Mouse (Mus musculus) neural tube, embryonic 14.5 days (tissue): ENCODE measurements around the gene Men1. TPM values are rescaled to one million over a fixed set of nuclear protein-coding genes. Genes with fewer than 3 reads are reported as not detected.

Source experiments
- ATAC-seq: fragments of 200-750 bp; cut with Nextera tagmentation; 2 replicates; pipeline ENCODE4 v1.8.0; 2017; ENCODE audit warnings: low read depth, mild to moderate bottlenecking, moderate TSS enrichment, moderate library complexity
- H3K27ac ChIP-seq: fragments of 300-500 bp; sonication (generic); 2 replicates; pipeline ENCODE4 v1.5.1; 2014; ENCODE audit warnings: low read depth, mild to moderate bottlenecking, control low read depth, low read length, moderate library complexity, mixed read lengths
- H3K27me3 ChIP-seq: fragments of 300-500 bp; sonication (generic); 2 replicates; pipeline ENCODE4 v1.6.1; 2014; ENCODE audit warnings: low read length; ENCODE audit not compliant: control insufficient read depth, insufficient read depth
- H3K36me3 ChIP-seq: fragments of 300-500 bp; sonication (generic); 2 replicates; pipeline ENCODE4 v1.6.1; 2014; ENCODE audit warnings: low read length, mixed read lengths; ENCODE audit not compliant: control insufficient read depth, insufficient read depth
- H3K4me1 ChIP-seq: fragments of 300-500 bp; sonication (generic); 2 replicates; pipeline ENCODE4 v1.6.1; 2014; ENCODE audit warnings: low read length; ENCODE audit not compliant: control insufficient read depth, insufficient read depth
- H3K4me2 ChIP-seq: fragments of 300-500 bp; sonication (generic); 2 replicates; pipeline ENCODE4 v1.6.1; 2014; ENCODE audit warnings: mild to moderate bottlenecking, low read depth, low read length, control low read depth
- H3K4me3 ChIP-seq: fragments of 300-500 bp; sonication (generic); 2 replicates; pipeline ENCODE4 v1.5.1; 2014; ENCODE audit warnings: low read depth, low read length, control low read depth, mixed read lengths
- H3K9ac ChIP-seq: fragments of 300-500 bp; sonication (generic); replicated peaks from 2 replicates; pipeline ENCODE4 v1.6.1; 2014; ENCODE audit warnings: low read depth, mild to moderate bottlenecking, control low read depth, low read length, mixed read lengths
- H3K9me3 ChIP-seq: fragments of 300-500 bp; sonication (generic); 2 replicates; pipeline ENCODE4 v1.6.1; 2016; ENCODE audit warnings: low read length; ENCODE audit not compliant: control insufficient read depth
- WGBS: fragments of 180-500 bp; shearing (Covaris S2); extraction: QIAGEN DNeasy Blood & Tissue Kit; methylation state at CpG from one replicate; pipeline ENCODE4 v1.1.7; 2014; 5-methylcytosine and 5-hydroxymethylcytosine counted together
- polyA plus RNA-seq: library from polyadenylated mRNA; unstranded; fragments of >200 nt; fragmentation: Nextera tagmentation; extraction: Ambion mirVana; gene quantifications from 2 replicates; pipeline ENCODE4 v1.2.1, GENCODE M21; 2014

The Men1 gene
- polyA plus RNA-seq, 1 experiment from 2014 or later = 36.8 TPM

DNA sequence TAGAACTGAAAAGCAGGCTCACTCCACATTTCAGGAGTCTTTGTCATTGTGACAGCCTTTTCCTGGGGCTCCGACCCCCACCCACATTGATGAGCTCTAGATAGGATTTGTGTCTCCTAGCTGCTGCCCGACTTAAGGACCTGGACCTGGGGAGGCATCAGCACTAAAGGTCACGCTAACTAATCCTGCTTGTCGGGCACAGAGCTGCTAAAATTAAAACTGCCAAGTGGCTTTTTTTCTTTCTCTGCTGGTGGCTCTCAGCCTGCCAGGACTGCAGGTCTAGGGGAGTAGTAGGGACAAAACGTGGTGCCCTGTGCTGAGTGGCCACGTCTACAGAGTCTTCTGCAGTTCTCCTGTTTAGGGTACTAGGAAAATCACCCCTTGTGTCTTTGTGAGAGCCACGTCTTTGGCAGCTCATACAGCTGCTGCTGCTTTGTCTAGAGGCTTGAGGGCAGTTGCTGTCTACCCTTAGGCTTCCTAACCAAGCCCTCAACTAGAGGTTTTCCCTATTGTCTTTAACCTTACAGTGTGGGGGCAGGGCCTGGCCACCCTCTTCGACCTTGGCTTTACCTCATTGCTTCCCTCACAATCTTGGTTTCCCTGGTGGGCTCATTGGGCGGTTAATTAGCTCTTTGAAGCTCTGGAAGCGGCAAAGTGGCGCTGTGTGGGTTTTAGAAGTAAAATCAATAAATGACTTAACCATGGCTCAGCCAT lies 42.7 kb downstream of the Men1 start:
- Histone ChIP-seq H3K9ac (no peak overlapping the region), H3K9me3 (no peaks in the 10 kb centered on the region), H3K27ac (0 out of 2 replicates have a peak overlapping the region, but pooled peaks have one; percentile 18), H3K36me3 (peaks cover 52% of the 10 kb centered on the region), H3K4me3 (no peak overlapping the region), H3K4me1 (no peaks in the 10 kb centered on the region), H3K4me2 (no peak overlapping the region), H3K27me3 (no peaks in the 10 kb centered on the region)
- 32% methylated on average over 11 of the region's 11 CpGs for WGBS
- ATAC-seq = peak; percentile 42; the same call in 1 of the 2 replicates

DNA sequence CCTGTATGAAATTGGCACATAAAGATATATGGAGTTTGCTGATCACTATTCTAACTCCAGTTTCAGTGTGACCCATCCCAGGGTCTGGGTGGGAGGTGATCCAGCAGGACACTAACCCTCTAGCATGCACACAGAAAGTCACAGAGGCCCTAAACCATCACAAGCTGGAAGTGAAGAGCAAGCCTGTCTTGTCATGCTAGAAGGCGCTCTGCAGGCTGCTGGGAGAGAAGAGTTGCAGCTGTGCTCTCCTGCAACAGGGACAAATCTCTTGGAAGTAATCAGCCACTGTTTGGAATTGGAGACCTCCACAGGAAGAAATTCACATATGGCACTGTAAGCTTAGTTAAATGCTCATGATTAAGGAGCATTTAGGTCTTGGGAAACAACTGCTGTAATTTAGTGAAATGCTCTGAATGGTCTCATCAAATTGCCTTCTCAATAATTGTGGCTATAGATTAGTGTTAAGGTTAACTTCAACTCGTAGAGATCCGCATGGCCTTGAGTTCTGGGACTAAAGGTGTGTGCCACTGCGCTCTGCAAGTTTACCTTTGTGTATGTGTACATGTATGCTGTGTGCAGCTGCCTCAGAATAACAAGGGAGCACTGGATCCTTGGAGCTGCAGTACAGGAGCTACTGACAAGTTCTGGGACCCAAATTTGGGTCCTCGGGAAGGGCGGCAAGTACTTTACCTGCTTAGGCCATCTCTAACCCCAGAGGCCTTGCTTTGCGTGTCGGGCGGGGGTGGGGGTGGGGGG lies 45.8 kb downstream of the Men1 start:
- peaks cover 22% of the 10 kb centered on the region for H3K36me3 ChIP-seq
- H3K4me3 ChIP-seq = no peak overlapping the region
- no peak overlapping the region; the same call in 1 of the 2 replicates for H3K27ac ChIP-seq
- H3K4me1 ChIP-seq = 0 out of 2 replicates have a peak, but pooled peaks cover 3% of the 10 kb centered on the region
- H3K9ac ChIP-seq = no peak overlapping the region
- H3K27me3 ChIP-seq = no peaks in the 10 kb centered on the region
- H3K4me2 ChIP-seq = no peak overlapping the region
- no peaks in the 10 kb centered on the region for H3K9me3 ChIP-seq
- no peak for ATAC-seq
- 93% methylated on average over 9 of the region's 9 CpGs for WGBS

GRCm38 (mm10) chr19:6381238-6381637 lies 46.5 kb downstream of the Men1 start:
- 95% methylated on average over 5 of the region's 5 CpGs for WGBS
- Histone ChIP-seq H3K4me2 (no peak overlapping the region), H3K9ac (no peak overlapping the region), H3K27me3 (no peaks in the 10 kb centered on the region), H3K4me3 (no peak overlapping the region), H3K36me3 (peaks cover 15% of the 10 kb centered on the region), H3K27ac (no peak overlapping the region), H3K9me3 (no peaks in the 10 kb centered on the region), H3K4me1 (0 out of 2 replicates have a peak, but pooled peaks cover 3% of the 10 kb centered on the region)
- no peak for ATAC-seq

- Histone ChIP-seq H3K36me3 (peaks cover 4% of the 10 kb centered on the region; the same call in 1 of the 2 replicates), H3K4me2 (no peak overlapping the region), H3K9me3 (no peaks in the 10 kb centered on the region), H3K9ac (0 out of 2 replicates have a peak overlapping the region, but pooled peaks have one; percentile 11), H3K4me3 (no peak overlapping the region), H3K27ac (no peak overlapping the region), H3K4me1 (0 out of 2 replicates have a peak, but pooled peaks cover 3% of the 10 kb centered on the region), H3K27me3 (no peaks in the 10 kb centered on the region)
- WGBS = 79% methylated on average over 4 of the region's 4 CpGs
- ATAC-seq = no peak
Observed at GRCm38 (mm10) chr19:6382323-6382924, 47.6 kb downstream of the Men1 start.

- Histone ChIP-seq H3K9ac (no peak overlapping the region), H3K27me3 (no peaks in the 10 kb centered on the region), H3K27ac (no peak overlapping the region), H3K4me2 (no peak overlapping the region), H3K4me3 (no peak overlapping the region), H3K9me3 (no peaks in the 10 kb centered on the region), H3K36me3 (no peaks in the 10 kb centered on the region), H3K4me1 (0 out of 2 replicates have a peak, but pooled peaks cover 3% of the 10 kb centered on the region)
- no peak for ATAC-seq
- 48% methylated on average over 5 of the region's 5 CpGs for WGBS
Observed at GRCm38 (mm10) chr19:6383470-6383869, 48.7 kb downstream of the Men1 start.

- 17% methylated on average over 7 of the region's 7 CpGs for WGBS
- Histone ChIP-seq H3K27me3 (no peaks in the 10 kb centered on the region), H3K36me3 (no peaks in the 10 kb centered on the region), H3K4me1 (0 out of 2 replicates have a peak, but pooled peaks cover 3% of the 10 kb centered on the region), H3K4me2 (no peak within 1 kb of the TSS), H3K4me3 (no peak within 1 kb of the TSS), H3K9me3 (no peaks in the 10 kb centered on the region), H3K27ac (no peak within 1 kb of the TSS), H3K9ac (no peak within 1 kb of the TSS)
- no peak for ATAC-seq
Observed at GRCm38 (mm10) chr19:6384128-6384527, 49.3 kb downstream of the Men1 start, which contains the start of gene Pygm. Pygm (plus strand) TSS chr19:6384399.

DNA sequence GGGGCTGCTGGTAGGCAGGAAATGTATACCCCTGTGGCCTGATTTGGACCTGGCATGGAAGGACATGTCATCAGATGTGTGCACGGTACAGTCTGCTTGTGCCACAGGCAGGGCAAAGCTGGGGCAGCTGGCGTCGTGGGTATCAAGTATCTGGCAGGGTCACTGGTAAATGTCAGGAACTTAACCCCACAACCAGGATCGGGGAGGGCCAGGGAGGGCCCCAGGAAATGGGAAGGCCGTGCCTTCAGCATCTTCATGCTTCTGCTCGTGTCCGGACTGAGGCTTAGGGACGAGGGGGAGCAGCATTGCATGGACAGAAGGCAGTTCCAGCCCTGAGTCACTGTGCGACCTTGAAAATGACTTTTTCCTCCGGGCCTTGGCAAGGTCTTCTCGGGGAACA lies 50.2 kb downstream of the Men1 start:
- 88% methylated on average over 11 of the region's 11 CpGs for WGBS

DNA sequence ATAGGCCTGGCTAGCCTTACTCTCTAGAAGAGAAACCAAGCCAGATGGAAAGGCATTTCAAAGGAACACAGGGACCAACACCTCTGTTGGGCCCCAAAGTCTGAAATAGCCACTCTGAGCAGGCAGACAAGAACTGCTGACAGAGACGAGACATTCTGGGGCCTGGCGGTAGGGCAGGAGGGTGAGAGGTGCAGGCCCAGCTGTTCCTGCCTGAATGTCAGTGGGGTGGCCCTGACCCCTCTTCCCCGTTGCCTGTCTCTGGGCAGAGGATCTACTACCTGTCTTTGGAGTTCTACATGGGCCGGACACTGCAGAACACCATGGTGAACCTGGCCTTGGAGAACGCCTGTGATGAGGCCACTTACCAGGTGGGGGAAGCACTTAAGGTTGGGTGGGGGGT lies 50.6 kb downstream of the Men1 start:
- Histone ChIP-seq H3K4me3 (no peak overlapping the region), H3K9me3 (no peaks in the 10 kb centered on the region), H3K4me1 (0 out of 2 replicates have a peak, but pooled peaks cover 3% of the 10 kb centered on the region), H3K36me3 (no peaks in the 10 kb centered on the region), H3K27ac (no peak overlapping the region), H3K9ac (no peak overlapping the region), H3K27me3 (no peaks in the 10 kb centered on the region), H3K4me2 (no peak overlapping the region)
- 85% methylated on average over 5 of the region's 5 CpGs for WGBS
- ATAC-seq = no peak

More for the DNA sequence above, 50.2 kb downstream of the Men1 start:
- no peak overlapping the region for H3K9ac ChIP-seq
- no peak overlapping the region for H3K4me2 ChIP-seq
- no peaks in the 10 kb centered on the region for H3K36me3 ChIP-seq
- 0 out of 2 replicates have a peak, but pooled peaks cover 3% of the 10 kb centered on the region for H3K4me1 ChIP-seq
- no peak overlapping the region for H3K4me3 ChIP-seq
- H3K27ac ChIP-seq = no peak overlapping the region
- no peaks in the 10 kb centered on the region for H3K27me3 ChIP-seq
- ATAC-seq = no peak
- no peaks in the 10 kb centered on the region for H3K9me3 ChIP-seq
